Mouse (Mus musculus): Measurements from ENCODE around the gene Arhgap20.

DNA sequence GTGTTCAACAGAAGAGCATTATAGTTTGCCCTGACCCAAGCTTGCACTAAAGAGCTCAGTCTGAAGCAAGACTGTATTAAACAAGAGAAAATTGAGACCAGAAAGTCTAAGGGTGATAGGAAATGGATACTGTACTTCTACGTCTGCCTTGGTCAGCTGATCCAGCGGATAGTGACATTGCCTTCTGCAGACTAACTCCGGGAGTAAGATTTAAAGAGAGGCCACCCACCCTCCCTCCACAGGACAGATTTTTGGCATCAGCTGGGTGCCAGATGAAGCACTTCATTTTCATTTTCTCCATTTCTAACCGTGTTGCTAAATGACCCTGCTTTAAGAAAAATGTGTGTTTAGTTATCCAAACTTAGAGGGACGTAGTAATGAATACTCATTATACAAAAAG, 67.2 kb downstream of the Arhgap20 start:
- TF ChIP-seq POLR2A (IDR thresholded peaks at IDR 0.05; ENCODE audit: borderline replicate concordance, extremely low read depth, insufficient read depth, insufficient read length, poor library complexity, severe bottlenecking) (no peak), CTCF (IDR thresholded peaks at IDR 0.05; ENCODE audit: borderline replicate concordance, extremely low read depth, insufficient read depth, insufficient read length) (no peak)

All from brain, embryonic 14.5 days (tissue).